In the genomic region with DNA sequence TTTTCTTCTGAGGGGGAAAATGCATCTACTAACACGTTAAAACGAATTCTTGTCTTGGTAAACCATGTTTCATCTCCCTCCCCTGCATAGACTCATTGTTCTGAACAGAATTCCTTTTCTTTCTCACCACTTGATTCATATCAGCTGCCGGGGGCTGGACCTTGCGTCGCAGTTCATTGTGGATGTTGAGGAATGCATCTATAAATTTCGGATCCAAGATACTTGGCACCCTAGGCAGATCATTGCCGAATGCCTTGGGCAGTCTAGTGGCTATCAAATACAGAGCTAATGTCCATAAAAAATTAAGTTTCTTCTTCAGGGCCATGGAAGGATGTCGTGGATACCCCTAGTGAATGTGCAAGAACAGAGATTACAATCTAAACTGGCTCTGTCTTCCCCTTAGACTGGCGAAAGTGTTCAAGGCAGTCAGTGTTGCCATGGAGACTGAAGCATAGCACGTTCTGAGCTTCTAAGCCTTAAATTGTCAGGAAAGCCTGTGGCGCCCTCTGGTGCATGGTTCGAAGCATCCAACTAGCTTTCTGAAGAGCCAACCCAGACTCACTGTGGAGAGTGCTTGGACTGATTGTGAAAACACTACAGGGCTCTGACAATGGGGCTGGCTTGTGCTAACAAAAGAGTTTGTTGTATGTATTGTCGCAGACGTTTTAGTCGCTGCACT, we compare ENCODE assay signal across 9 mouse cellular contexts. TPM values are rescaled to one million over a fixed set of nuclear protein-coding genes. Genes with fewer than 3 reads are reported as not detected.
DNase-seq lines count a peak whose midpoint lies in the region; ATAC-seq and TF ChIP-seq lines count a peak whose summit lies in the region.
"Not testable (repeated sequence)": the region's sequence is repeated elsewhere in the genome, so short reads cannot be mapped to it uniquely, and the experiment has no call there.
"Had no signal": no experiment of that assay in that cellular context is flagged by ENCODE, and none has a peak within 500 bp of the region (broad histone marks: within the 10 kb centered on the region; RNA-seq: fewer than 3 reads in every experiment).

A gene (minus strand): TSS at position 446 of the 679 bp plus-strand sequence.

- peak within 1 kb of the TSS; percentile 7 for H3K4me3 ChIP-seq in cerebellum, adult 2 months (replicated peaks; ENCODE audit: insufficient read depth, low read depth, low read length)
- H3K4me3 ChIP-seq in hindbrain, embryonic 12.5 days; lung, embryonic 14.5 days (ENCODE audit: low read depth, low read length): not testable (repeated sequence)

- not testable (repeated sequence) for H3K9me3 ChIP-seq in hindbrain, embryonic 12.5 days (replicated peaks); lung, embryonic 14.5 days (ENCODE audit: low read depth, low read length)

- H3K4me1 ChIP-seq in cerebellum, adult 2 months (ENCODE audit: control insufficient read depth, insufficient read depth, low read length); hindbrain, embryonic 12.5 days; lung, embryonic 14.5 days (ENCODE audit: insufficient read depth): not testable (repeated sequence)

- H3K36me3 ChIP-seq in hindbrain, embryonic 12.5 days; lung, embryonic 14.5 days (ENCODE audit: insufficient read depth): not testable (repeated sequence)

- DNase-seq in MEL-GATA-1-ER (ENCODE audit: extremely low read depth, low read depth), result peak; percentile 43
- peak; percentile 66 to 71 for DNase-seq in cerebellum, adult 2 months
- peak; percentile 86 for DNase-seq in forelimb bud, embryonic 11.5 days (ENCODE audit: low read depth, low spot score)
- peak; percentile 87 for DNase-seq in layer of hippocampus, adult 9-10 months (ENCODE audit: low spot score)
- DNase-seq in lung, embryonic 14.5 days, result peak; percentile 95
- peak; percentile 58 for DNase-seq in testis, postnatal 14 days (ENCODE audit: low spot score)

- not testable (repeated sequence) for H3K27ac ChIP-seq in cerebellum, adult 2 months (ENCODE audit: insufficient read depth, low read length); hindbrain, embryonic 12.5 days; lung, embryonic 14.5 days (ENCODE audit: low read depth)

- not testable (repeated sequence) for TF ChIP-seq POLR2A in cerebellum, adult 2 months (IDR thresholded peaks at IDR 0.05; ENCODE audit: borderline replicate concordance, insufficient read depth, low read length)

- peak within 1 kb of the TSS; percentile 40 for H3K4me2 ChIP-seq in hindbrain, embryonic 12.5 days (replicated peaks)
- peak within 1 kb of the TSS; percentile 23 for H3K4me2 ChIP-seq in lung, embryonic 14.5 days

- peak; percentile 65 for TF ChIP-seq CTCF in cerebellum, adult 2 months (IDR thresholded peaks at IDR 0.05; ENCODE audit: borderline replicate concordance, insufficient read depth, low read depth, low read length)
- TF ChIP-seq CTCF in lung, embryonic 14.5 days (IDR thresholded peaks at IDR 0.05; ENCODE audit: low read depth), result peak; percentile 85

- not testable (repeated sequence) for H3K27me3 ChIP-seq in cerebellum, adult 2 months (ENCODE audit: control insufficient read depth, insufficient read depth, low read length); hindbrain, embryonic 12.5 days; lung, embryonic 14.5 days (ENCODE audit: insufficient read depth, low read length)

- ATAC-seq in hindbrain, embryonic 12.5 days (ENCODE audit: low FRiP score), result peak; percentile 93
- peak; percentile 91 for ATAC-seq in lung, embryonic 14.5 days (ENCODE audit: insufficient read depth)
- peak; percentile 100 for ATAC-seq in neutrophil, adult 5-6 weeks (ENCODE audit: extremely low read depth, insufficient number of reproducible peaks, low FRiP score, poor library complexity, severe bottlenecking)

- not testable (repeated sequence) for H3K9ac ChIP-seq in hindbrain, embryonic 12.5 days; lung, embryonic 14.5 days

- 4% methylated on average over 15 of the region's 15 CpGs for WGBS in cerebellum, adult 2 months
- WGBS in hindbrain, embryonic 12.5 days, result 14% methylated on average over 15 of the region's 15 CpGs
- 20% methylated on average over 15 of the region's 15 CpGs for WGBS in lung, embryonic 14.5 days

RNA-seq across cellular contexts. Expression of the gene that starts here (rescaled TPM):
- not detected in 2 replicates for polyA plus RNA-seq in cerebellum, adult 2 months (2012; rRNA removed)
- not detected in 2 replicates for polyA plus RNA-seq in hindbrain, embryonic 12.5 days (2016; fragmentation: Nextera tagmentation; extraction: Ambion mirVana)
- not detected in 2 replicates for polyA plus RNA-seq in lung, embryonic 14.5 days (2014; fragmentation: Nextera tagmentation; extraction: Ambion mirVana)
- total RNA-seq in neutrophil, adult 5-6 weeks (2017), result not detected in 2 replicates
- polyA plus RNA-seq: heart, embryonic 13.5 days had no signal

Comparison
In these comparisons a context has a peak if more than half of its experiments do, and no peak if none do; other contexts are left out.
1. Peak in DNase-seq and H3K4me3 ChIP-seq in cerebellum, adult 2 months; RNA of the gene not detected or under 1 TPM.
2. Peak in ATAC-seq and H3K4me2 ChIP-seq in hindbrain, embryonic 12.5 days; RNA of the gene not detected or under 1 TPM.
3. Peak in DNase-seq, ATAC-seq and H3K4me2 ChIP-seq in lung, embryonic 14.5 days; RNA of the gene not detected or under 1 TPM.
4. Peak in ATAC-seq in neutrophil, adult 5-6 weeks; RNA of the gene not detected or under 1 TPM.
5. DNase-seq: peak in every context shown above with its lines; median percentile 95 in lung, embryonic 14.5 days; 87 in layer of hippocampus, adult 9-10 months; 86 in forelimb bud, embryonic 11.5 days; 68 in cerebellum, adult 2 months; 58 in testis, postnatal 14 days; 43 in MEL-GATA-1-ER.